In the genomic region with DNA sequence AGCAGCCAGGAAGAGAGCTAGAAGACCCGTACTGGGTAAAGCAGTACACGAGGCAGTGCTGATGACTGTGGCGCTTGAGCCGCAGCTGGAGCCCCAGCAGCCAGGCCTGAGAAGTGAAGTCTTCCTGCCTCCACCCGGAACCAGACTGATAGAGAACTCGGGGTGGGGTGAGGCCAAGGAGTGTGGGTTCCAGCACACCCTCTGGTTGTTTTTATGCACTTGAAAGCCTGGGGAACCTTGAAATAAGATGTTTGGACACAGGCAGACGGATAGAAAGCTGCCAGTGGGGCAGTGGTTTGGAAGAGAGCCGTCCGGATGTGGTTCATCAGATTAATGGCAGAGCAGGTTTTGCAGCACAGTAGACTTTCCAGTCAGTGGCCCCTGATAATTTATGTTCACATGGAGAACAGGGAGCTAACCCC, we compare ENCODE assay signal across 1 mouse cellular context.
TF ChIP-seq lines count a peak whose summit lies in the region.

No protein-coding gene starts in this region.

TF ChIP-seq in MEL, 35 proteins besides CTCF, POLR2A, EP300 and RAD21 (continued from another document):
- peak; percentile 58; the same call in 1 of the 2 replicates for TF ChIP-seq HCFC1 (IDR thresholded peaks at IDR 0.05; ENCODE audit: low read depth, low read length)
- TF ChIP-seq MAX (IDR thresholded peaks at IDR 0.05; ENCODE audit: low read length), result peak; percentile 49; the same call in 1 of the 2 replicates
- peak; percentile 59; the same call in 1 of the 2 replicates for TF ChIP-seq MYC (IDR thresholded peaks at IDR 0.05; ENCODE audit: low read depth, low read length)
- TF ChIP-seq UBTF (IDR thresholded peaks at IDR 0.05; ENCODE audit: borderline replicate concordance, insufficient read depth, low read depth, low read length), result 0 out of 2 replicates have a peak, but pooled peaks have one; percentile 68
- no peak for TF ChIP-seq TAL1 (IDR thresholded peaks at IDR 0.05; ENCODE audit: low read length)
